Mouse (Mus musculus) B cell, adult (primary cell): ENCODE measurements around the gene Stmn1. TPM values are rescaled to one million over a fixed set of nuclear protein-coding genes. Genes with fewer than 3 reads are reported as not detected.

Experiments used
- total RNA-seq: library from RNA; stranded (reverse); gene quantifications from 4 replicates; pipeline ENCODE4 v1.2.4, GENCODE M21; 2023; ENCODE audit not compliant: inconsistent age

Gene Stmn1
- total RNA-seq, result 42.2 to 45.5 TPM (median 43.9 TPM) in 4 replicates

DNA sequence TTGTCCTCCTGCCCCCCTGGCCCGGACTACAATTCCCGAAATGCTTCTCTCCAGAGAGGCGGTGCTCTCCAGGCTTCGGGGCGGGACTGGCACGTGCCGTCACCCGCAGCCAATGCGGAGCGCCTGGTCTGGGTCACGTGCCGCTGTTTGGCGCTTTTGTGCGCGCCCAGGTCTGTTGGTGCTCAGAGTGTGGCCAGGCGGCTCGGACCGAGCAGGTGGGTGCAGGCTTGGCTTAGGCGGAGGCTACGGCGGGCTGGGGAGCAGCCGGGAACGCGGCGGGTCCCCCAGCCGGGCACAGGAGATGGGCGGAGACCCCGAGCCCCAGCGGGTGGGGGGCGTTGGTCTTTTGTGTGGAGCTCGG, at the start of gene Stmn1:
Stmn1 (plus strand) TSS at position 106 of the 361 bp plus-strand sequence.

DNA sequence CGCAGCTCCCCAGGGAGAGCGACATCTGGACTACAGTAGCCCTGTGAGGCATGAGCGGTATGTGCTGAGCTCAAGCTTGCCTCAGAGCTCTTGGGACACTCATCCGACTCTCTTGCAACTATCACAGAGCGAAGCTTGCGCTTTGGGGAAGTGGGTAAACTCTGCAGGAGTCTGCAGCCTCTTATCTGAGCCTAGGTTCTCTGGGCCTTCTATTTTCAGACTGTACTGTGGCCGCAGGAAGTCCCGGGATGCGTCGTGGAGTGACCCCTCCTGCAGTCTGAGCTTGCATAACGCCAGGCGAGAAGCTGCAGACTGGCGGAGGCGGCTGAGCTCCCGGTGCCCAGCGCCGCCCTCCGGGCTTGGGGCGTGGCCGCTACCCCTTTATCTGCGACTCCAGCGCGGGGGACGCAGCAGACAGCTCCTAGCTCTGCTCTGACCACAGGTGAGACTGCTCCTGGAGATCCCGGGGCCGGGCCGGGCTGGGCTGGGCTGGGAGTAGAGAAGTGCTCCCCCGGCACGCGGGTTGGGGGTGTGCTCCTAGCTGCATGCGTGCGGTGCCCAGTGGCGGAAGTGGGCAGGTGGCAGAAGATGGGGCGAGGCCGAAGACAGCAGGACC, 28.6 kb downstream of the Stmn1 start, which contains the start of gene Paqr7:
Paqr7 (plus strand) TSS at position 103 of the 616 bp plus-strand sequence.

DNA sequence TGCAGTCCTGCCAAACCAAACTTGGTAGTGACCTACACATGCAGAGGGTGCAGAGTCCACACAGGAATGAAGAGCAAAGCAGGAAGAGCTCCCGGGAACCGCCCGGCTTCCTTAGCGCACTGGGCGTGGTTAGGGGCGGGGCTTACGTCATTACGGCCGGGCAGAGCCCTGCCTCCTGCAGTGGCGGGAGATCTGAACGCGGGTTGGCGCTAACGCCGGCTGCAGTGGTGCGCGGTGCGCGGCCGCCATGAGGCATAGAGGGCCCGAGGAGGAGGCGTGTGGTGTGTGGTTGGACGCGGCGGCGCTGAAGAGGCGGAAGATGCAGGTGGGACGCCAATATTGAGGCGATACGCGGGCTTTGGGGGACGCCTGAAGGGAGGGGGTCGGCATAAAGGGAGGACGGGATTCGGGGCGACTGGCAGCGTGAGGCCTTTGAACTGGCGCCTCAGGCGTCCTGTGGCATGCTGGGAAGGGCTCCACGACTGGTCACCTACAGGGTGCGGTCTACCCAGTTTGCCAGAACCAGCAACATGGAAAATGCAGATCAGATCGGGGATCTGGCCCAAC, 42.8 kb downstream of the Stmn1 start, which contains the start of gene Aunip:
Aunip (plus strand) TSS at position 155 of the 567 bp plus-strand sequence.

Other genes with a start within 250 kb of the Stmn1 start
- gene Catsper4, start 240.9 kb upstream of the Stmn1 start, total RNA-seq, result not detected in 4 replicates
- gene Cnksr1, start 229.9 kb upstream of the Stmn1 start, total RNA-seq, result 0.39 to 0.55 TPM in 2 of 4 replicates, not detected in the others
- gene E130218I03Rik, start 224.7 kb upstream of the Stmn1 start, total RNA-seq, result not detected in 4 replicates
- gene Zfp593, start 222.7 kb upstream of the Stmn1 start, total RNA-seq, result 22.7 to 29.6 TPM (median 23.6 TPM) in 4 replicates
- not detected in 4 replicates for gene Gm30191, start 221.4 kb upstream of the Stmn1 start, total RNA-seq
- gene Grrp1, start 214.2 kb upstream of the Stmn1 start, total RNA-seq, result not detected in 4 replicates
- gene Pdik1l, start 180.4 kb upstream of the Stmn1 start, total RNA-seq, result 10.3 to 15.7 TPM (median 11.6 TPM) in 4 replicates
- gene Trim63, start 153.2 kb upstream of the Stmn1 start, total RNA-seq, result not detected in 4 replicates
- not detected in 4 replicates for gene Slc30a2, start 125.1 kb upstream of the Stmn1 start, total RNA-seq
- 0.90 to 2.0 TPM (median 1.6 TPM) in 4 replicates for gene Extl1, start 84.5 kb upstream of the Stmn1 start, total RNA-seq
- gene Pafah2, start 72.0 kb upstream of the Stmn1 start, total RNA-seq, result 1.9 to 3.3 TPM (median 2.7 TPM) in 4 replicates
- gene Paqr7, start 28.4 kb downstream of the Stmn1 start, total RNA-seq, result 2.1 to 3.9 TPM (median 2.8 TPM) in 4 replicates
- not detected in 4 replicates for gene Aunip, start 42.7 kb downstream of the Stmn1 start, total RNA-seq
- gene Mtfr1l, start 67.1 kb downstream of the Stmn1 start, total RNA-seq, result 40.2 to 45.4 TPM (median 44.5 TPM) in 4 replicates
- gene Selenon, start 83.8 kb downstream of the Stmn1 start, total RNA-seq, result 1.1 to 1.9 TPM (median 1.5 TPM) in 4 replicates
- gene Man1c1, start 236.0 kb downstream of the Stmn1 start, total RNA-seq, result 6.2 to 7.3 TPM (median 7.0 TPM) in 4 replicates